Mouse (Mus musculus) liver, embryonic 14.5 days (tissue): ENCODE data around the gene Lsm7.

ENCODE experiments used
- CTCF ChIP-seq: IDR thresholded peaks from 2 replicates; pipeline ENCODE4 v1.5.1; 2016; ENCODE audit warnings: antibody characterized with exemption, low read depth, control low read depth
- EP300 ChIP-seq: IDR thresholded peaks from 2 replicates; pipeline ENCODE4 v1.6.1; 2016; ENCODE audit warnings: antibody characterized with exemption, low read depth

- TF ChIP-seq CTCF (peak; percentile 95), EP300 (no peak)
Observed at GRCm38 (mm10) chr10:80876028-80876427, 21.0 kb upstream of the Lsm7 start.
